Mouse (Mus musculus): ENCODE measurements around the gene Nup62cl.

Gene Nup62cl

DNA sequence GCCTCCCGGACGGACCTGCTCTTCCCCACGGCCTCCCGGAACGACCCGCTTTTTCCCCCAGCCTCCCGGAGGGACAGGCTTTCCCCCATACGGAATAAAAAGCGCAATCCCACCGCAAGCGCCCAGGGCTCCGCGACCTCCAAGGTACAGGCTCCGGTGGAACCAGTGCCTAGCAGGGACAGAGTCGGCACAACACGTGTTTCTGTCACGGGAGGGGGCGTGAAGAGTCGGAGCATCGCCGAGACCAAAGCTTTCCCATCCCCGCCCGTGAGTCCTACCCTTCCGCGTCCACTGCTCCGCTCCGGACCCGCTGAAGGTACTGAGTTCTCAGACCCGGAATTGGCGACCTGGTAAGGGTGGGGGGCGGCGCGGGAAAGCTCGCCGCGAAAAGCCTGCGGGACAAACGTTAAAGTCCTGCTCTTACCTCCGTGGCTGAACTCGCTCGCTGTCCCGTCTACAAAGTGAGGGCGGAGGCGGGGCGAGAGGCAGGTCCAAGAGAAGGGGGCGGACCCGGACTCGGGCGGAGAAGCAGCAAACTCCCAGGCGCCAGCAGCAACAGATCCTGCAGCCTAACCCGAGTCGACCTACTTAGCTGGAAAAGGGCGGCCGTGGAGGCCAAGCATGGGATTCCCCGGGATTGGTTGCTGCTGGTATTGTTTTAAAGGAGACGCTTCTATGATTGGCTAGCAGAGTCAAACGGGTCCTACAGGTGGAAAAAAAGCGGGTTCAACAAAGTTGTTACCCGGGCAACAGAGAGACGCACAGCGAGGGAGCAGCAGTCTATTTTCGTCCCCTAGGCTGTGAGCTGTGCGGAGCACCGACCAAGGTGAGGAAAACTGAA, at the start of gene Nup62cl, which contains the start of gene Pih1h3b:
Gene Nup62cl (minus strand): TSS at position 578 of the 841 bp plus-strand sequence.
Gene Pih1h3b (plus strand): TSS at position 745 of the 841 bp plus-strand sequence.
- peak; percentile 28 for DNase-seq (ENCODE audit: low read depth, low spot score)

DNA sequence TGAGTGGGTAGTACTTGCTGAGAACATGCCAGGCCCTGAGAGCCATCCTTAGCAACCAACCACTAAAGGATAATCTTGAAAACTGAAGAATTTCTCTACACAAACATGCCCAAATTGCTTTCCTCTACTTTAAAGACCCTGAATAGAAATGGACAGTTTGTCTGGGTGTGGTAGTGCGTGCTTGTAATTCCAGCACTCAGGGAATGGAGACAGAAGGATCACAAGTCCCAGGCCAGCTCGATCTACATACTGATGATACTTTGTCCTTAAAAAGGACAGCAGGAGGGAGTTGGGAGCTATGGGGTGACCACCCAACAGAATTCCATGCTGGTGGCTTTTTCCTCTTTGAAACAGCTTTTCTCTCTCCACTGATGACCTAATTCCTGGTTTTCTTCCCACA, 31.6 kb upstream of the Nup62cl start:
- DNase-seq (ENCODE audit: low read depth, low spot score) = no peak

DNA sequence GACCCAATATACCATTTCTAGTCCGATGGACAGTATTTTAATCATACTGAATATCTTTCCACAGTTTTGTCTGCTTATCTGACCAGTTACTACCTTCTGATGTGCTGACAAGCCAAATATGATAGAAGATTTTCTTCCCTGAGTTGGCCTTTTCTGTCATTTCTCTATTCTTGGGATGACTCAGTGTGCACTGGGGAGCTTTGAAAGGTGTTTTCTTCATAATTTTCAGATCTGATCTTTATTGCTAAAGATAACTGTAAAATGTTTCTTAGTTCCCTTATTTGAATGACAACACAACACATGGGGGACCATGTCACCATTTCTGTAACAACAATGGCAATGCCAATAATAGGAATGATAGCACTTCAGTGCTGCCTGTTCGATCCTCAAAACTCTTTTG, 20.0 kb upstream of the Nup62cl start:
- no peak for DNase-seq (ENCODE audit: low read depth, low spot score)

DNA sequence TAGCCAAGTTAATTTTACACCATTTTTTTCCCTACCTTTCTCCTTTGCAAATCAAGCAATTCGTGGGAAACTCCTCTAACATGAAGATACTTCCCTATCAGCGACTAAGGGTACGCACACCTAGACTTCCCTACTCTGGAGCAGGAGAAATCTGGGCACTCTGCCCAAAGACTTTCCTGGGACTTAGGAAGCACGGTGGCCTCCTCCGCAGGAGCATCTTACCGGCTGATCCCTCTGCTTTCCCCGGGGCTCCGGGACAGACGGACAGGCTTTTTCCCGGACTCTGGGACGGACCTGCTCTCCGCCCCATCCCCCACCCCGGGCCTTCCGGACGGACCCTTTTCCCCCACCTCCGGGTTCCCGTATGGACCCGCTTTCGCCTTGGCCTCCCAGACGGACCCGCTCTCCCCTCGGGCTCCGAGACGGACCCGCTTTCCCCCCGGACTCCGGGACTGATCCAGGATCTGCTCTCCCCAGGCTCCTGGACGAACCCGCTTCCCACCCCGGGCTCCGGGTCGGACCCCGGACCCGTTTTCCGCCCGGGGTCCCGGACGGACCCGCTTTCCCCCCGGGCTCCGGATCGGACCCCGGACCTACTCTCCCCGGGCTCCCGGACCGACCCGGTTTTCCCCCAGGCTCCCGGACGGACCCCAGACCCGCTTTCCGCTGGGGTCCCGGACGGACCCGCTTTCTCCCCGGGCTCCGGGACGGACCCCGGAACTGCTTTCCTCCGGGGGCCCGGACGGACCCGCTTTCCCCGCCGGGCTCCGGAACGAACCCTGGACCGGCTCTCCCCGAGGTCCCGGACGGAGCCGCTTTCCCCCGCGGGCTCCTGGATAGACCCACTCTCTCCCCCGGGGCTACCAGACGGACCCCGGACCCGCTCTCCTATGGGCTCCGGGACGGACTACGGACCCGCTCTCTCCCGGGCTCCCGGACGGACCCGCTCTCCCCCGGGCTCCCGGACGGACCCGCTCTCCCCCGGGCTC, 1.3 kb downstream of the Nup62cl start:
- DNase-seq (ENCODE audit: low read depth, low spot score) = peak; percentile 7

DNA sequence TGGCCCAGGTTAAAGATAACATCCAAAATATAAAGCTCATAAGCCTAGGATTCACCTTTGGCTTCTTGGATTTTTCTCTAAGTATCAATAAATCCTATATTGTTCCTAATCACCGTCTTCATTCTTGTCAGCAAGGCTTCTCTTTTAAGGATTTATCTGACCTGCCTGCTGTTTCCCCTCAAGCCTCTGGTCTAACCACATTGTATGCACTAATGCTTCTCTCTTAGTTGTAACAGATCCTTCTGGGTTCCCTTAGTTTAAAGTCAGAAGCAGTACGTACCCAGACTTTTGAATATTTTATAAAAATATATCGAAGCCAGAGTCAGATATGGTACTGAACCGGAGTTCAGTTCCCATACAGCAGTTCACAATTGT, 63.8 kb downstream of the Nup62cl start:
- no peak for DNase-seq (ENCODE audit: low read depth, low spot score)

DNA sequence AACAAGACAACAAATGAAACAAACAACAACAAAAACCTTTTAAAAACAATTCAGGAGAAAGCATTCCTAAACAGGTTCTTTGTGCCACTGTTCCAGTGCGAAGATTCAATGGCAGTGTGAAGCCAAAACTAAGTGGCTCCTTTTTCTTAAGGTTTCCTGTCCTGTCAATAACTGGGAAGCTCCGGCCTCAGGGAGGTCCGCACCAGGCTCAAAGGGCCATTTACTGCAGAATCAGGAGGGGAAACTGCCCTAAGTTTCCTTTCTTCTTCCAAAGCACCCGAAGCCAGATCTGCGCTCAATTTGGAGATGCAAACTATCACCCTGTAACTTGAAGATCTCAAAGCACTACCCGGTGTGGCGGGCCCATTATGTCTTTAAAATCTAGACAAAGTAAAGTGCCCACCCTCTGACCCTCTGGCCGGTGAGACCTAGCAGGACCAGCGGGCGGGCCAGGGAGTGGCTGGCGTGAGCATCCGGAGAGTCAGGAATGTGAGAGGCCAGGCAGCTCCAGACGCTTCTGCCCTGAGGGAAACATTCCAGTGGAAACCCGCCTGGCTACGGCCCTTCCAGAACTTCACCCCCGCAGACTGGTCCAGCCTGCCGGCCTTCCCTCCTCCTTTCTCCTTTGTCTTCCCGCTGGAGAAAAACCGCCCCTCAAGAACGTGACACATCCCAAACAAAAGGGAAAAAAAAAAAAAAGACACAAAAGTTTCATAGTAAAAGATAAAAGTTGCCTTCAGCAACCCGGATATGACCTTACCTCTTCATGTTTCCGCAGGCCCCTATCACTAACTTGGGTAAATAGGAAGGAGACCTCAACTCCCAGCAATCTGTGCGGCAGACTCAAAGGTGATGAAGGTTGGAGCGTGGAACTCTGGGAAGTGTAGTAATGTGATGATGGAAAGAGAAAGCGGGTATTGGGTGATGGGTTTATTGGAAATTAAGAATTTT, 64.5 kb downstream of the Nup62cl start, which contains the start of gene Rbm41:
Gene Rbm41 (minus strand): TSS at position 856 of the 951 bp plus-strand sequence.
- peak; percentile 51 for DNase-seq (ENCODE audit: low read depth, low spot score)

DNA sequence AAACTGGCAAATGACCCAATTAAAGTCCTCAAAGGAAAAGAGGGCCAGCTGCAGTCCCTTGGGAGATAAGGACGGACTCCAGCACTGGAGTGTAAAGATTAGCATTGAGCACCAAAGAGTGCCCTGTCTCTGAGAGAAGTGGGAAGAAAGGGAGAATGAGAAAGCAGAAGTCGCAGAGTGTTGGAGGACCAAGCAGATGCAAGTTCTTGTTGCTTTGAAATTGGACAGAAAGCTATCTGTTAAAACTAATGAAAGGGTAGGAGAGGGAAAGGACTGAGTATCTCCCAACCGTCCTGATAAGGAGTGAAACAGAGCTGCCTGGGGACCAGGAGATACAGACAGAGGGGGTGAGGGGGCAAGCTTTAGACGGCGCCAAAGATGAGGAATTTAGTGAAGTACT, 80.4 kb downstream of the Nup62cl start:
- DNase-seq (ENCODE audit: low read depth, low spot score) = no peak

Measured in forelimb bud, embryonic 11.5 days (tissue).